Mouse (Mus musculus) brain, embryonic 14.5 days (tissue): ENCODE measurements around the gene Mboat2.

ENCODE experiments used
- CTCF ChIP-seq: fragments of 200-500 bp; IDR thresholded peaks from 2 replicates; pipeline ENCODE4 v1.5.1; 2012; ENCODE audit warnings: inconsistent platforms, mild to moderate bottlenecking, moderate library complexity, borderline replicate concordance; ENCODE audit not compliant: insufficient read depth, insufficient read length; ENCODE audit errors: extremely low read depth
- POLR2A ChIP-seq: fragments of 200-500 bp; IDR thresholded peaks from 2 replicates; pipeline ENCODE4 v1.6.1; 2012; ENCODE audit warnings: mild to moderate bottlenecking, inconsistent platforms, borderline replicate concordance; ENCODE audit not compliant: poor library complexity, insufficient read depth, insufficient read length, severe bottlenecking; ENCODE audit errors: extremely low read depth

- no peak for TF ChIP-seq CTCF
- no peak for TF ChIP-seq POLR2A
These were observed 81.5 kb downstream of the Mboat2 start for GRCm38 (mm10) chr12:24912174-24912573.
